Mouse (Mus musculus): ENCODE results near the gene Ackr1. TPM values are rescaled to one million over a fixed set of nuclear protein-coding genes. Genes with fewer than 3 reads are reported as not detected.

Gene Ackr1
- polyA plus RNA-seq, 2 experiments: 53.0 to 76.9 TPM

GRCm38 (mm10) chr1:173356699-173357098, 23.1 kb upstream of the Ackr1 start:
- H3K4me3 ChIP-seq (ENCODE audit: insufficient read depth in 1 of 2, low read depth in 2 of 2, low read length in 2 of 2): no peak overlapping the region
- no peak overlapping the region for H3K27ac ChIP-seq
- H3K9me3 ChIP-seq (ENCODE audit: control insufficient read depth, low read length): no peaks in the 10 kb centered on the region
- no peak overlapping the region for H3K4me2 ChIP-seq (ENCODE audit: low read depth)
- WGBS (ENCODE audit: insufficient replicate concordance): 77% methylated on average over 2 of the region's 2 CpGs
- H3K36me3 ChIP-seq (replicated peaks; ENCODE audit: control insufficient read depth, insufficient read depth, low read depth): no peaks in the 10 kb centered on the region; the same call in 1 of the 2 replicates
- TF ChIP-seq EP300 (IDR thresholded peaks at IDR 0.05; ENCODE audit: low read depth): no peak
- peak; percentile 49; the same call in 1 of the 2 replicates for TF ChIP-seq CTCF (IDR thresholded peaks at IDR 0.05; ENCODE audit: low read depth)
- H3K9ac ChIP-seq (replicated peaks): no peak overlapping the region
- H3K4me1 ChIP-seq (replicated peaks; ENCODE audit: control insufficient read depth in 2 of 2, insufficient read depth in 2 of 2, low read length in 1 of 2): peaks cover 16 to 19% of the 10 kb centered on the region in 2 experiments
- no peak for ATAC-seq (ENCODE audit: insufficient read depth)
- H3K27me3 ChIP-seq (ENCODE audit: control insufficient read depth, insufficient read depth, low read length): no peaks in the 10 kb centered on the region
- DNase-seq (ENCODE audit: low read depth in 3 of 3, low spot score in 3 of 3): no peak

- 53% methylated on average over 7 of the region's 7 CpGs for WGBS (ENCODE audit: insufficient replicate concordance)
- no peaks in the 10 kb centered on the region for H3K9me3 ChIP-seq (ENCODE audit: control insufficient read depth, low read length)
- 0 out of 4 replicates have a peak overlapping the region, but pooled peaks of 1 of the 2 experiments have one; percentile 14 for H3K4me3 ChIP-seq (ENCODE audit: insufficient read depth in 1 of 2, low read depth in 2 of 2, low read length in 2 of 2)
- H3K36me3 ChIP-seq (replicated peaks; ENCODE audit: control insufficient read depth, insufficient read depth, low read depth): no peaks in the 10 kb centered on the region; the same call in 1 of the 2 replicates
- TF ChIP-seq EP300 (IDR thresholded peaks at IDR 0.05; ENCODE audit: low read depth) (no peak), CTCF (IDR thresholded peaks at IDR 0.05; ENCODE audit: low read depth) (no peak)
- peak overlapping the region; percentile 82 for H3K27ac ChIP-seq
- peak overlapping the region; percentile 48 for H3K4me2 ChIP-seq (ENCODE audit: low read depth)
- no peaks in the 10 kb centered on the region for H3K27me3 ChIP-seq (ENCODE audit: control insufficient read depth, insufficient read depth, low read length)
- ATAC-seq (ENCODE audit: insufficient read depth) (peak; percentile 74), DNase-seq (ENCODE audit: low read depth in 3 of 3, low spot score in 3 of 3) (peak in 2 of 3 experiments; percentile 57 to 58)
- peaks cover 25 to 29% of the 10 kb centered on the region in 2 experiments for H3K4me1 ChIP-seq (replicated peaks; ENCODE audit: control insufficient read depth in 2 of 2, insufficient read depth in 2 of 2, low read length in 1 of 2)
- peak overlapping the region; percentile 43; the same call in 1 of the 2 replicates for H3K9ac ChIP-seq (replicated peaks)
Measured at GRCm38 (mm10) chr1:173355107-173355846, 21.7 kb upstream of the Ackr1 start.

GRCm38 (mm10) chr1:173350372-173350957, 16.9 kb upstream of the Ackr1 start, which contains the start of gene Aim2:
Gene Aim2, plus strand, starts transcription at chr1:173350879.
- TF ChIP-seq CTCF (IDR thresholded peaks at IDR 0.05; ENCODE audit: low read depth) (no peak), EP300 (IDR thresholded peaks at IDR 0.05; ENCODE audit: low read depth) (no peak)
- 9% methylated on average over 10 of the region's 10 CpGs for WGBS (ENCODE audit: insufficient replicate concordance)
- Histone ChIP-seq H3K4me1 (replicated peaks; ENCODE audit: control insufficient read depth in 2 of 2, insufficient read depth in 2 of 2, low read length in 1 of 2) (peaks cover 33 to 40% of the 10 kb centered on the region in 2 experiments), H3K4me2 (ENCODE audit: low read depth) (peak within 1 kb of the TSS; percentile 86), H3K27me3 (ENCODE audit: control insufficient read depth, insufficient read depth, low read length) (no peaks in the 10 kb centered on the region), H3K27ac (peak within 1 kb of the TSS; percentile 64), H3K4me3 (ENCODE audit: insufficient read depth in 1 of 2, low read depth in 2 of 2, low read length in 2 of 2) (peak within 1 kb of the TSS; percentile 61 to 67), H3K36me3 (replicated peaks; ENCODE audit: control insufficient read depth, insufficient read depth, low read depth) (no peaks in the 10 kb centered on the region; the same call in 1 of the 2 replicates), H3K9me3 (ENCODE audit: control insufficient read depth, low read length) (no peaks in the 10 kb centered on the region), H3K9ac (replicated peaks) (peak within 1 kb of the TSS; percentile 76)
- no peak for DNase-seq (ENCODE audit: low read depth in 3 of 3, low spot score in 3 of 3)
- ATAC-seq (ENCODE audit: insufficient read depth): peak; percentile 85

GRCm38 (mm10) chr1:173349946-173350345, 16.4 kb upstream of the Ackr1 start:
- TF ChIP-seq CTCF (IDR thresholded peaks at IDR 0.05; ENCODE audit: low read depth) (no peak), EP300 (IDR thresholded peaks at IDR 0.05; ENCODE audit: low read depth) (no peak)
- 2% methylated on average over 6 of the region's 6 CpGs for WGBS (ENCODE audit: insufficient replicate concordance)
- Histone ChIP-seq H3K4me1 (replicated peaks; ENCODE audit: control insufficient read depth in 2 of 2, insufficient read depth in 2 of 2, low read length in 1 of 2) (peaks cover 28 to 36% of the 10 kb centered on the region in 2 experiments), H3K27ac (peak overlapping the region; percentile 64), H3K4me3 (ENCODE audit: insufficient read depth in 1 of 2, low read depth in 2 of 2, low read length in 2 of 2) (peak overlapping the region; percentile 61 to 67), H3K4me2 (ENCODE audit: low read depth) (peak overlapping the region; percentile 86), H3K9ac (replicated peaks) (peak overlapping the region; percentile 76), H3K27me3 (ENCODE audit: control insufficient read depth, insufficient read depth, low read length) (no peaks in the 10 kb centered on the region), H3K36me3 (replicated peaks; ENCODE audit: control insufficient read depth, insufficient read depth, low read depth) (no peaks in the 10 kb centered on the region; the same call in 1 of the 2 replicates), H3K9me3 (ENCODE audit: control insufficient read depth, low read length) (no peaks in the 10 kb centered on the region)
- ATAC-seq (ENCODE audit: insufficient read depth) (peak; percentile 83), DNase-seq (ENCODE audit: low read depth in 3 of 3, low spot score in 3 of 3) (peak; percentile 53 to 74 (median 70))

GRCm38 (mm10) chr1:173349192-173349591, 15.6 kb upstream of the Ackr1 start:
- no peak for TF ChIP-seq EP300 (IDR thresholded peaks at IDR 0.05; ENCODE audit: low read depth)
- no peak for TF ChIP-seq CTCF (IDR thresholded peaks at IDR 0.05; ENCODE audit: low read depth)
- no peaks in the 10 kb centered on the region; the same call in 1 of the 2 replicates for H3K36me3 ChIP-seq (replicated peaks; ENCODE audit: control insufficient read depth, insufficient read depth, low read depth)
- no peak overlapping the region for H3K27ac ChIP-seq
- no peak for DNase-seq (ENCODE audit: low read depth in 3 of 3, low spot score in 3 of 3)
- H3K9me3 ChIP-seq (ENCODE audit: control insufficient read depth, low read length): no peaks in the 10 kb centered on the region
- ATAC-seq (ENCODE audit: insufficient read depth): no peak
- no peaks in the 10 kb centered on the region for H3K27me3 ChIP-seq (ENCODE audit: control insufficient read depth, insufficient read depth, low read length)
- peak overlapping the region; percentile 86 for H3K4me2 ChIP-seq (ENCODE audit: low read depth)
- H3K4me3 ChIP-seq (ENCODE audit: insufficient read depth in 1 of 2, low read depth in 2 of 2, low read length in 2 of 2): no peak overlapping the region
- WGBS (ENCODE audit: insufficient replicate concordance): 47% methylated on average over 5 of the region's 5 CpGs
- no peak overlapping the region for H3K9ac ChIP-seq (replicated peaks)
- peaks cover 21 to 36% of the 10 kb centered on the region in 2 experiments for H3K4me1 ChIP-seq (replicated peaks; ENCODE audit: control insufficient read depth in 2 of 2, insufficient read depth in 2 of 2, low read length in 1 of 2)

Data from liver, embryonic 14.5 days (tissue).